Mouse (Mus musculus): ENCODE data around the gene Shc3. TPM values are rescaled to one million over a fixed set of nuclear protein-coding genes. Genes with fewer than 3 reads are reported as not detected.

The Shc3 gene
- total RNA-seq, 2 experiments from 2014 or later, result 203 to 207 TPM

DNA sequence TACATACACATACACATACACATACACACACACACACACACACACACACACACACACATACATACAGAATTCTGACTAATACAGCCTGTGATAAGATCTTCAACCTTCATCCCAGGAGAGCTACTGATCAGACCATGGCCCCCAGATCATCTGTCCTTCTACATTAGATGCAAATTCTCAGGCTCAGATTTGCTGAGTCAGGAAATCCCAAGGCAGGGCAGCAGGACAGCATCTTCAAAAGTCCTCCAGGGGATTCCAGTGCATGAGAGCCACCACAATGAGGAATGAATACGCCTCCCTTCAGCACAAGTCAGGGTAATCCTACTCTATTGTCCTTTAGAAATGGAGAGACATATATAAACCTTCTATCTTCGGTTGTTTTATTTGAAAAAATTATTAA lies 184.3 kb downstream of the Shc3 start:
- no peak for DNase-seq (ENCODE audit: low spot score in 2 of 2)

DNA sequence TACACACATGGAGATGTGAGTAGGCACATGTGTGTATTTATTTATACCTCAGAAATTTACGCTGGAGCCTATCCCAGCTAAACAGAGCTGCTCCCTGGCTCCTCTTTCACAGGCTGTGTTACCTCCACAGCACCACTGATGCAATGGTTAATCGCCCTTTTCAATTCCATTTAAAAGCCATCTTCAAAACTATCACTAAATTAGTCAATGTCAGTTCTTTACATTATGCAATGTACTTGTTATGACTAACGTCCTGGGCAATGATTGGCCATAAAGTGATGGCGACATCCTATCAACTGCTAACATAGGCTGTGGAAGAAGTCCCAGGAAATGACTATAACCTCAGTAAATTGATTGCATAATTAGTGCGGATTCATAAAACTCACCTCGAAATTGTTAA lies 187.7 kb downstream of the Shc3 start:
- no peak for DNase-seq (ENCODE audit: low spot score in 2 of 2)

Other genes starting within 250 kb of the Shc3 start
- gene S1pr3, start 160.8 kb downstream of the Shc3 start, total RNA-seq (2021), result 1 to 10 TPM; 6.7 to 7.3 TPM
- gene Cks2, start 75.8 kb upstream of the Shc3 start, total RNA-seq (2021), result 1 to 10 TPM; 3.0 to 3.4 TPM
- 10 to 100 TPM; 19.0 to 19.4 TPM for gene Secisbp2, start 82.3 kb upstream of the Shc3 start, total RNA-seq (2021)
- gene Sema4d, start 224.3 kb upstream of the Shc3 start, total RNA-seq (2021), result 10 to 100 TPM; 65.8 to 71.3 TPM